Mouse (Mus musculus) inflammation-experienced regulatory T-cells, adult 6 months (primary cell): ENCODE results near the gene Acoxl. TPM values are rescaled to one million over a fixed set of nuclear protein-coding genes. Genes with fewer than 3 reads are reported as not detected.
"Not testable (repeated sequence)": the region's sequence is repeated elsewhere in the genome, so short reads cannot be mapped to it uniquely, and the experiment has no call there.

Experiments used
- ATAC-seq: one replicate; pipeline ENCODE4 v1.8.0; 2017
- polyA plus RNA-seq, 3 experiments: library from polyadenylated mRNA; unstranded; fragments of 100-300 nt; shearing (Covaris generic); gene quantifications; one replicate each; pipeline ENCODE4 v1.2.1; 2017

Acoxl gene
- polyA plus RNA-seq, 3 experiments from 2014 or later, result 0.72 TPM; not detected in 2

DNA sequence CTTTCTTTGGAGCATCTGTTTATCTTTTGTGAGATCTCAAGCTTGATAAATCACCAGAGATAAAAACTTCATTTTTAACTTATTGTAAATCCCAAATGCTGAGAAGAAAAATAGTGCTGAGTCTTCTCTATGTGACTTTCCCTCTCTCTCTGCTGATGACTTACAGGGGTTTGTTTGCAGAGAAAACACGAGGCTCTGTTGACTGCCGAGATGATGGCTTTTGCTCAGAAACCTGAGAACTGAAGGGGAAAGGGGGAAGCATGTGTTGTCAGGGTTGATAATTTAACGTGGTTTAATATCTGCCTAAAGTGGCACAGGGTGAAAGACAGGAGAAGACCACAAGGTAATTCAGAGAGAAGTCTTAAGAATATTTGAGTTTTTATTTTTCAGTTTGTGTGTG, 245.2 kb downstream of the Acoxl start:
- no peak for ATAC-seq

DNA sequence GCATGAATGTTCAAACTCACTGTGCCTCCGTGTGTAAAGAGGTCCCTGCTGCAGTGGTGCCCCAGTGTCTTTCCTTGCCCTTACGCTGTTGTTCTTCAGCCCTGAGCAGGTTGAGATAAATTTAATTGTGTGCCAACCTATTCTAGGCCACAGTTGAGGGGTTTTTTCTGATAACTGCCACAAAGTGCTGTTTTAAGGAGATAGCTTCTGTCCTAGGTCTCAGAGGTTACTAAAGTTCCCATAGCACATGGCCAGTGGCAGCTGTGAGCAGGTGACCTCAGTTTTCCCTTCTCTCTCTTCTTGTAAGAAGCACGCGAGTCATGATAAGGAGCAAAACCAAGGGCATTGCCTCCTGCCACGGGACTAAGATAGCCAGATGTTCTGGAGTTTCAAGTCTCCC, 245.9 kb downstream of the Acoxl start:
- no peak for ATAC-seq

DNA sequence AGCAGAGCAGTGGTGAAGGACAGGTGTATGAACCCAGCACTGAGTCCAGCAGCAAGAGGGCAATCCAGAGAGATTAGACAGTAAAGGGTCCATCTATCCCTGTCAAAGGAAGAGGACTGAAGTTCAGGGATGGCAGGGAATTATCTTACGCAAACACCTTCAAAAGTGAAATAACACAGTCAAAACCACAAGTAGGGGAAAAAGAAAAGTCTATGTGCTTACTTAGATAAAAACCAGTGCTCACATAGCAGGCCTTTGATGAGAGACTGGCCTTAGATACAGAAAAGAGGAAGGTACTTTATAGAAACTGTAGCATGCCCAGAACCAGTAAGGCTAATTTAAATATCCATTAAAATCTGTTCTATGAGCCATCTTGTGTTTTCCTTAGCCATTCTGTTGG, 246.8 kb downstream of the Acoxl start:
- no peak for ATAC-seq

GRCm38 (mm10) chr2:128086301-128086886, 247.7 kb downstream of the Acoxl start:
- no peak for ATAC-seq

DNA sequence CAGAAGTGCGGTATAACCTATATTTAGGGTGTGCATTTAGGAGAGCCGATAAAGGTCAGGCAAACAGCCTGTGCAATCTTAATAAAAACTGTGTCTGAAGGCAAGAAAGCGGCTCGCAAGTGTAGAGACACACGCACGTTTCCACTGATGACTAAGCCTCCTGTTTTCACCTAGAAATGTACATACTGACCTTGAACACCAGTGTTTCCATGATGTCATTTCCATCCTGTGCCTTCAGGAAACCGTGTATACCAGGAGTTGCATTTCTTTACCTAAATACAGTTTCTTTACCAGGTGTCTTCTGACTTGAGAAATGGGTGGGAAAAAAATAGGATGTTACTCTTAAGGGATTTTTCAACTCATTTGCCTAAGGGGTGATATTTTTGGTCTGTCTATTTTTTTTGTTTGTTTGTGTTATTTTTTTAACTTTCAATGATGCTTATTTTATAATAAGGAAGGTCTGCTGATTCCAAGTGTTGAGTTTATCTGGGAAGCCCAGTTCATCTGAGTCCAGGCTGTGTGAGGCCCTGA, 248.4 kb downstream of the Acoxl start:
- peak; percentile 64 for ATAC-seq

GRCm38 (mm10) chr2:128087798-128088545, 249.3 kb downstream of the Acoxl start:
- no peak for ATAC-seq

DNA sequence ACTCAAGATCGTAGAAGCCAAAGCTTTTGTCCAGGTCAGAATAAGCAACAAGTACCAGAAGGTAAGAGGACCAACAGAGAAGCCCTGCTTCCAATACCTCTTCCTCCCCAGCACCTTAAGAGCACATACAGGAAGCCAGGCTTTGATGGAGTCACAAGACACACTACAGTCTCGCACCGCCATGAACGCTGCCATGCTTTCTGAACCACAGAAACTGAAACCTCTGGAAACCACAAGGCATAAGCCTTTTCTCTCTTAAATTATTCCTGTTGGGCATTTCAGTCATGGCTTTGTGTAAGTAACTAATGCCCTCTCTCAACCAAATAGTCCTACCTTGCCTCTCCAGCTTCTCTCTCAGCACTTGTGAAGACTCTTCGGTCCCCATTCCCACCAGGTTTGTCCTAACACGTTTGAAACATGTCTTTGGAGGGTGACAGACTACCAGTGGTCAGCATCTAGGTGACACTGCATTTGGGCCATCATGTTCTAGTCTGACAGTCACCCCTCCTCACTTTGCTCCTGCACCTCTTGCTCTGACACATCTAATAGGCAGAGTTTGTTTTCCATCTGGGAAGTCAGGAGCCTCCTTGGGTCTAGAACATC, 251.7 kb downstream of the Acoxl start:
- ATAC-seq, result no peak

GRCm38 (mm10) chr2:128091431-128092369, 253.0 kb downstream of the Acoxl start:
- peak; percentile 86 for ATAC-seq

DNA sequence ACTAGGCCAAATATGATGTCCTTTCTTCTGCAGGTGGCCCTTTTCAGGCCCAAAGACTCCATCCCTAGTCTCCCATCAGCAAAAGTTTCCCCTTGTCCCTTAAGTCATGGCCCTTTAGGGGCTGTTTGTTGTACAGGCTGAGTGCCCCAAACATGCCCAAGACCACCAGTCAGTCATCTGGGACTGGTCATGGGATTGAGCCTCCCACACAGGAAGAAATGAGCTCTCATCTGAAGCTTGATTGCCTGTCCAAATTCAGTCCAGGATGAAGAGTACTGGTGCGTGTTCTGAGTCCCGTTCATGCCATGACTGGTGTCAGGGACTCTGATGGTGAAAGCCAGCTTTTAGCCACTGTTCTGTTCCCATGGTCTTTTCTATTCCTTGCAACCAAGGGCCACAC, 253.8 kb downstream of the Acoxl start:
- ATAC-seq, result no peak

DNA sequence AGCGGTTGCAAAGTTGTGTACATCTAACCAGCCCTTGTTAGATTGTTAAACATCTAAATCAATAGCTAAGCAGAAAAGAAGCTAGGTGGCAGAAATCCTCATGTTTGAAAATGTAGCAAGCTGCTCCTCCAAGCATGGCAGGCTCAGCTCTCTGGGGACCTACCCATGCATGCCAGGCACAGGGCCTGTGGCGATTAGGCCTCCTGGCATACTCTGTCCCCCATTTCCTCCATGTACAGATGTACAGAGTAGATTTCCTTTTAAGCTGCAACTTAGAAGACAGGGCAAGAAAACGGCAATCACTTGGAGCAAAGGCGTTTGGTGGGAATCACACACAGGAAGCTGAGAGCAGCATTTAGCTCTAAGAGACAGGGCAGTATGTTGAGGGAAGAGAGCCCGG, 255.5 kb downstream of the Acoxl start:
- no peak for ATAC-seq

- no peak for ATAC-seq
Measured at GRCm38 (mm10) chr2:128094602-128095001, 255.9 kb downstream of the Acoxl start.

GRCm38 (mm10) chr2:128095270-128095669, 256.6 kb downstream of the Acoxl start:
- no peak for ATAC-seq

GRCm38 (mm10) chr2:128096070-128096469, 257.4 kb downstream of the Acoxl start:
- ATAC-seq, result no peak

DNA sequence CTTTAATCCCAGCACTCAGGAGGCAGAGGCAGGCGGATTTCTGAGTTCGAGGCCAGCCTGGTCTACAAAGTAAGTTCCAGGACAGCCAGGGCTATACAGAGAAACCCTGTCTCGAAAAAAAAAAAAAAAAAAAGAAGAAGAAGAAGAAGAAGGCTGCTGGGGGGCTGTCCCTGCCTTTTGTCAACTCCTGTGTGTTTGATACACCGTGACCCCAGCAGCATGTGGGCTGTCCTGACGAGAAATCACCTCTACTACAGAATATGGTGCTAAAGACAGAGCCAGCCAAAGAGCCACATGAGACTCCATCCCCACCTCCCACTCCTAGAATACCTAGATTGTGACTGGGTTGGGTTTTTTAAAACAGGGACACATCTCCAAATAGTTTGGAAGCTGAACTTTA, 259.4 kb downstream of the Acoxl start:
- ATAC-seq, result not testable (repeated sequence)

DNA sequence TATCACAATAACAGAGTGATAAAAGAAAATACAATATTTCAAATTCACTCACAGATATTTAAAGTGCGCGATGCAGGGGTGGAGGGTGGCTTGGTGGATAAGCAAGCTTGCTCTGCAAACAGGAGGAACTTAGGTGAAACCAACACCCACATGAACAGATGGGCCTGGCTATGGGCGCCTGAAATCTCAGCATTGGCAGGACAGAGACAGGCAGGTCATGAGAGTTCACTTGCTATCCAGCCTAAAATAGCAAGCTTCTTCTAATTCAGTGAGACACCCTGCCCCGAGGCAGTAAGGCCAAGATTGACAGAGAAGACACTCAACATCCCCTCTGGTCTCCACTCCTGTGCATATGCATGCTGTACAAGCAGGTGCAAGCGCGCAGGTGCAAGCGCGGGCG, 263.4 kb downstream of the Acoxl start:
- no peak for ATAC-seq

- ATAC-seq, result no peak
Measured at GRCm38 (mm10) chr2:128104815-128105214, 266.1 kb downstream of the Acoxl start.

DNA sequence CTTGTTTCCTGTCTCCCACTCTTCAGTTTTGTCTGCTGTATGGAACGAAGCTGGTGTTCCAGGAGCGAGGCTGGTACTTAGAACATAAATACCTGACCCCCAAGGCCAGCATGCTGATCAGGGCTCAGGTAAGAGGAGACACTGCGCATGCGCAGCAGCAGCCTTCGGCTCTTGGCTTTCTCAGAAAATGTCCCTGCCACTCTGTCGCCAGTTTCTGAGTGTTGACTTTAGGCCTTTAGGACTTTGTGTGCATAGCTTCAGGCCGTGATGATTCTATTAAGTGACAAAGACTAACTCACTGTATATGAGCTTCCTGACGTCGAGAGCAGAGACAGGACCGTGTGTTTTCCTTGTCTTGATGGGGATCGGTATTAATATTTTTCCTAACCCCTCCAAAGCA, 267.0 kb downstream of the Acoxl start:
- no peak for ATAC-seq

GRCm38 (mm10) chr2:128111537-128111936, 272.9 kb downstream of the Acoxl start:
- no peak for ATAC-seq

DNA sequence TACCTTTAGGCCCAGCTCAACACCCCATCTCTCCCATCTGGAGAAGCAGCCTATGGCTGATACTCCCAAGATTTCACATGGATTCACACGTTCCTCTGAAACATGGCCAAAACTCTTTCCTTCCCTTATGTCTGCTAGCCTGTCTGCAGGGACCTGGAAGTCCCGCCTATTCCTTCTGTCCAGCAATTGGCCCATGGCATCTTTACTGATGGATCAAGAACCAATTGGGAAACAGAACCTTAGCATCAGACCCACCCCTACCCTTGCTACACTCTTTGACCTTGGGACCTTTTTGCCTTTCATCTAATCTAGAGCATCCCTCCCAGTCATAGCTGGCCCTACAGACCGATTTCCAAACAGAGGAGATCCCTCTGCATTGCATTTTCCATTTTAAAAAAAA, 275.9 kb downstream of the Acoxl start:
- no peak for ATAC-seq

- ATAC-seq, result no peak
Measured at GRCm38 (mm10) chr2:128115579-128115978, 276.9 kb downstream of the Acoxl start.

GRCm38 (mm10) chr2:128117605-128118004, 278.9 kb downstream of the Acoxl start:
- ATAC-seq, result peak; percentile 67

GRCm38 (mm10) chr2:128118971-128119370, 280.3 kb downstream of the Acoxl start:
- no peak for ATAC-seq

GRCm38 (mm10) chr2:128122491-128122890, 283.8 kb downstream of the Acoxl start:
- ATAC-seq, result peak; percentile 42
